Mouse (Mus musculus): ENCODE measurements around the gene Syne2. TPM values are rescaled to one million over a fixed set of nuclear protein-coding genes. Genes with fewer than 3 reads are reported as not detected.

Gene Syne2
- polyA plus RNA-seq, 1 experiment from 2014 or later = 16.1 TPM

- DNase-seq (ENCODE audit: low spot score) = peak; percentile 84
- Histone ChIP-seq H3K4me3 (ENCODE audit: low read depth, low read length) (no peak overlapping the region), H3K9ac (ENCODE audit: low read length) (no peak overlapping the region), H3K36me3 (ENCODE audit: control insufficient read depth, insufficient read depth, low read length) (no peaks in the 10 kb centered on the region), H3K4me2 (replicated peaks; ENCODE audit: low read depth) (peak overlapping the region; percentile 27), H3K27me3 (ENCODE audit: control insufficient read depth, insufficient read depth, low read length) (no peaks in the 10 kb centered on the region), H3K4me1 (replicated peaks; ENCODE audit: control insufficient read depth, insufficient read depth) (no peaks in the 10 kb centered on the region), H3K9me3 (ENCODE audit: control insufficient read depth, low read length) (no peaks in the 10 kb centered on the region), H3K27ac (replicated peaks) (peak overlapping the region; percentile 76)
- TF ChIP-seq EP300 (optimal IDR thresholded peaks at IDR 0.05) = no peak
- no peak for TF ChIP-seq CTCF (IDR thresholded peaks at IDR 0.05; ENCODE audit: low read depth)
- ATAC-seq (ENCODE audit: low FRiP score, low TSS enrichment) = peak; percentile 66
- 53% methylated on average over 11 of the region's 11 CpGs for WGBS
These were observed 197.6 kb downstream of the Syne2 start for GRCm38 (mm10) chr12:76015489-76015888.

- Histone ChIP-seq H3K27ac (replicated peaks) (peak overlapping the region; percentile 53; the same call in 1 of the 2 replicates), H3K9ac (ENCODE audit: low read length) (no peak overlapping the region)
- DNase-seq (ENCODE audit: low spot score) = peak; percentile 85
These were observed 198.5 kb downstream of the Syne2 start for GRCm38 (mm10) chr12:76016123-76017101.

GRCm38 (mm10) chr12:76018640-76019039 lies 200.7 kb downstream of the Syne2 start:
- no peak for DNase-seq (ENCODE audit: low spot score)
- H3K9ac ChIP-seq (ENCODE audit: low read length) = no peak overlapping the region

More at GRCm38 (mm10) chr12:76016123-76017101, 198.5 kb downstream of the Syne2 start:
- H3K4me1 ChIP-seq (replicated peaks; ENCODE audit: control insufficient read depth, insufficient read depth) = no peaks in the 10 kb centered on the region
- TF ChIP-seq CTCF (IDR thresholded peaks at IDR 0.05; ENCODE audit: low read depth) (peak; percentile 97), EP300 (optimal IDR thresholded peaks at IDR 0.05) (no peak)
- no peaks in the 10 kb centered on the region for H3K36me3 ChIP-seq (ENCODE audit: control insufficient read depth, insufficient read depth, low read length)
- no peaks in the 10 kb centered on the region for H3K27me3 ChIP-seq (ENCODE audit: control insufficient read depth, insufficient read depth, low read length)
- H3K9me3 ChIP-seq (ENCODE audit: control insufficient read depth, low read length) = no peaks in the 10 kb centered on the region
- WGBS = 71% methylated on average over 14 of the region's 14 CpGs
- peak; percentile 81 for ATAC-seq (ENCODE audit: low FRiP score, low TSS enrichment)
- no peak overlapping the region for H3K4me2 ChIP-seq (replicated peaks; ENCODE audit: low read depth)
- H3K4me3 ChIP-seq (ENCODE audit: low read depth, low read length) = no peak overlapping the region

GRCm38 (mm10) chr12:76042301-76042700 lies 224.4 kb downstream of the Syne2 start:
- Histone ChIP-seq H3K27me3 (ENCODE audit: control insufficient read depth, insufficient read depth, low read length) (no peaks in the 10 kb centered on the region), H3K36me3 (ENCODE audit: control insufficient read depth, insufficient read depth, low read length) (peaks cover 18% of the 10 kb centered on the region; the same call in 1 of the 2 replicates), H3K27ac (replicated peaks) (no peak overlapping the region), H3K4me3 (ENCODE audit: low read depth, low read length) (no peak overlapping the region), H3K9me3 (ENCODE audit: control insufficient read depth, low read length) (no peaks in the 10 kb centered on the region), H3K9ac (ENCODE audit: low read length) (no peak overlapping the region), H3K4me2 (replicated peaks; ENCODE audit: low read depth) (no peak overlapping the region), H3K4me1 (replicated peaks; ENCODE audit: control insufficient read depth, insufficient read depth) (no peaks in the 10 kb centered on the region)
- DNase-seq (ENCODE audit: low spot score) (no peak), ATAC-seq (ENCODE audit: low FRiP score, low TSS enrichment) (no peak)
- WGBS = 77% methylated on average over 8 of the region's 8 CpGs
- no peak for TF ChIP-seq CTCF (IDR thresholded peaks at IDR 0.05; ENCODE audit: low read depth)
- TF ChIP-seq EP300 (optimal IDR thresholded peaks at IDR 0.05) = no peak

More at GRCm38 (mm10) chr12:76018640-76019039, 200.7 kb downstream of the Syne2 start:
- TF ChIP-seq EP300 (optimal IDR thresholded peaks at IDR 0.05) = no peak
- TF ChIP-seq CTCF (IDR thresholded peaks at IDR 0.05; ENCODE audit: low read depth) = no peak
- Histone ChIP-seq H3K4me2 (replicated peaks; ENCODE audit: low read depth) (no peak overlapping the region), H3K9me3 (ENCODE audit: control insufficient read depth, low read length) (no peaks in the 10 kb centered on the region), H3K4me1 (replicated peaks; ENCODE audit: control insufficient read depth, insufficient read depth) (no peaks in the 10 kb centered on the region), H3K4me3 (ENCODE audit: low read depth, low read length) (no peak overlapping the region), H3K27ac (replicated peaks) (no peak overlapping the region), H3K27me3 (ENCODE audit: control insufficient read depth, insufficient read depth, low read length) (no peaks in the 10 kb centered on the region), H3K36me3 (ENCODE audit: control insufficient read depth, insufficient read depth, low read length) (0 out of 2 replicates have a peak, but pooled peaks cover 6% of the 10 kb centered on the region)
- no peak for ATAC-seq (ENCODE audit: low FRiP score, low TSS enrichment)
- 53% methylated on average over 8 of the region's 8 CpGs for WGBS

GRCm38 (mm10) chr12:76046561-76046960 lies 228.6 kb downstream of the Syne2 start:
- DNase-seq (ENCODE audit: low spot score) (no peak), ATAC-seq (ENCODE audit: low FRiP score, low TSS enrichment) (no peak)
- no peak overlapping the region for H3K4me2 ChIP-seq (replicated peaks; ENCODE audit: low read depth)

GRCm38 (mm10) chr12:76047921-76048320 lies 230.0 kb downstream of the Syne2 start:
- no peak for TF ChIP-seq EP300 (optimal IDR thresholded peaks at IDR 0.05)
- TF ChIP-seq CTCF (IDR thresholded peaks at IDR 0.05; ENCODE audit: low read depth) = no peak
- Histone ChIP-seq H3K4me3 (ENCODE audit: low read depth, low read length) (no peak overlapping the region), H3K9me3 (ENCODE audit: control insufficient read depth, low read length) (no peaks in the 10 kb centered on the region), H3K4me2 (replicated peaks; ENCODE audit: low read depth) (no peak overlapping the region), H3K9ac (ENCODE audit: low read length) (no peak overlapping the region), H3K27ac (replicated peaks) (no peak overlapping the region), H3K27me3 (ENCODE audit: control insufficient read depth, insufficient read depth, low read length) (no peaks in the 10 kb centered on the region), H3K4me1 (replicated peaks; ENCODE audit: control insufficient read depth, insufficient read depth) (no peaks in the 10 kb centered on the region), H3K36me3 (ENCODE audit: control insufficient read depth, insufficient read depth, low read length) (peaks cover 12% of the 10 kb centered on the region)
- WGBS = 58% methylated on average over 3 of the region's 3 CpGs
- DNase-seq (ENCODE audit: low spot score) (peak; percentile 54), ATAC-seq (ENCODE audit: low FRiP score, low TSS enrichment) (0 out of 2 replicates have a peak, but pooled peaks have one; percentile 38)

More at GRCm38 (mm10) chr12:76046561-76046960, 228.6 kb downstream of the Syne2 start:
- Histone ChIP-seq H3K27me3 (ENCODE audit: control insufficient read depth, insufficient read depth, low read length) (no peaks in the 10 kb centered on the region), H3K36me3 (ENCODE audit: control insufficient read depth, insufficient read depth, low read length) (peaks cover 18% of the 10 kb centered on the region; the same call in 1 of the 2 replicates), H3K9me3 (ENCODE audit: control insufficient read depth, low read length) (no peaks in the 10 kb centered on the region), H3K4me1 (replicated peaks; ENCODE audit: control insufficient read depth, insufficient read depth) (no peaks in the 10 kb centered on the region), H3K4me3 (ENCODE audit: low read depth, low read length) (no peak overlapping the region), H3K27ac (replicated peaks) (no peak overlapping the region), H3K9ac (ENCODE audit: low read length) (no peak overlapping the region)
- no peak for TF ChIP-seq EP300 (optimal IDR thresholded peaks at IDR 0.05)
- 89% methylated on average over 6 of the region's 6 CpGs for WGBS
